Mouse (Mus musculus) heart, adult 2 months (tissue): ENCODE measurements around the gene Sfta2. TPM values are rescaled to one million over a fixed set of nuclear protein-coding genes. Genes with fewer than 3 reads are reported as not detected.

Experiments used
- DNase-seq, 2 experiments: peaks; one replicate each; pipeline ENCODE4 v3.0.0; 2021
- H3K27ac ChIP-seq: fragments of 200-600 bp; 2 replicates; pipeline ENCODE4 v1.8.1; 2022
- H3K27me3 ChIP-seq: fragments of 200-500 bp; 2 replicates; pipeline ENCODE4 v1.6.1; 2012; ENCODE audit warnings: mild to moderate bottlenecking, low read length, inconsistent platforms, mixed read lengths; ENCODE audit not compliant: control insufficient read depth, insufficient read depth
- H3K36me3 ChIP-seq: fragments of 200-500 bp; 2 replicates; pipeline ENCODE4 v1.6.1; 2012; ENCODE audit warnings: low read length, inconsistent platforms; ENCODE audit not compliant: control insufficient read depth, insufficient read depth
- H3K4me1 ChIP-seq: fragments of 200-500 bp; 2 replicates; pipeline ENCODE4 v1.6.1; 2011; ENCODE audit warnings: low read length; ENCODE audit not compliant: control insufficient read depth, insufficient read depth
- H3K4me3 ChIP-seq: fragments of 200-600 bp; 2 replicates; pipeline ENCODE4 v1.8.1; 2022
- H3K79me2 ChIP-seq: fragments of 200-500 bp; replicated peaks from 2 replicates; pipeline ENCODE4 v1.6.1; 2012; ENCODE audit warnings: mild to moderate bottlenecking, inconsistent platforms, low read length, moderate library complexity, mixed read lengths; ENCODE audit not compliant: control insufficient read depth, insufficient read depth
- H3K9ac ChIP-seq: fragments of 200-500 bp; 2 replicates; pipeline ENCODE4 v1.6.1; 2012; ENCODE audit warnings: low read depth, mild to moderate bottlenecking, control low read depth, inconsistent platforms, low read length, mixed read lengths
- CTCF ChIP-seq: fragments of 200-600 bp; IDR thresholded peaks from 2 replicates; pipeline ENCODE4 v1.8.1; 2022; ENCODE audit warnings: antibody characterized with exemption, mild to moderate bottlenecking, moderate library complexity
- EP300 ChIP-seq: fragments of 200-500 bp; IDR thresholded peaks from 2 replicates; pipeline ENCODE4 v1.6.1; 2011; ENCODE audit warnings: low read depth, low read length, control low read depth; ENCODE audit not compliant: insufficient read depth
- POLR2A ChIP-seq: fragments of 200-500 bp; IDR thresholded peaks from 2 replicates; pipeline ENCODE4 v1.6.1; 2011; ENCODE audit warnings: mild to moderate bottlenecking, low read depth, low read length, control low read depth; ENCODE audit not compliant: insufficient read depth
- WGBS: fragments of 180-500 bp; shearing (Covaris S2); methylation state at CpG from one replicate; pipeline ENCODE4 v1.1.7; 2018; 5-methylcytosine and 5-hydroxymethylcytosine counted together
- intact Hi-C: fragments of 180-260 bp; cut with DNase I; formaldehyde crosslinking; loops from one replicate; pipeline ENCODE4 v1.15.1; 2025
- long read RNA-seq: library from polyadenylated mRNA; stranded (forward); transcript quantifications from one replicate; pipeline ENCODE4 v2.0.0, GENCODE M21; 2021
- polyA plus RNA-seq: library from polyadenylated mRNA; depleted of rRNA; stranded (reverse); fragments of >200 nt; gene quantifications from 2 replicates; pipeline ENCODE4 v1.2.3, GENCODE M21; 2012; rRNA removed
- total RNA-seq, 2 experiments: library from RNA; stranded (reverse); gene quantifications; 2 replicates each; pipeline ENCODE4 v1.2.3; 2021

Sfta2 gene
- not detected for total RNA-seq
- polyA plus RNA-seq, result 0.47 TPM in 1 of 2 replicates, not detected in the other
- long read RNA-seq, result 0 reads

DNA sequence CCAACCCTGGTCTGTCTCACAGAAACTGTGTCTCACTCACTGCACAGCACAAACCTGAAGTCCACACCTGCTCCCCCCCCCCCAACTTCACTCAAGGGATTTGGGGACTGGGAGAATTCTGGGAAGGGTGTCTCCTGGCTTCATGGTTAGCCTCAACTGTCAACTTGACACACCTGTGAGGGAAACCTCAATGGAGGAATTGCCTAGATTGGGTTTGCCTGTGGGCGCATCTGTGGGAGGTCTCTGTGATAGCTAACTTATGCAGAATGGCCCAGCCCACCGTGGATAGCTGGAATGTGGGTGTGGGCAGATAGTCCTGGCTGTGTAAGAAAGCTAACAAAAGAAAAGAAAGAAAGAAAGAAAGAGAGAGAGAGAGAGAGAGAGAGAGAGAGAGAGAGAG lies at the start of gene Sfta2:
Sfta2 (plus strand) TSS at position 301 of the 400 bp plus-strand sequence.
- 59% methylated on average over 2 of the region's 2 CpGs for WGBS
- Histone ChIP-seq H3K4me1 (no peaks in the 10 kb centered on the region), H3K4me3 (no peak within 1 kb of the TSS), H3K9ac (no peak within 1 kb of the TSS), H3K27me3 (no peaks in the 10 kb centered on the region), H3K36me3 (no peaks in the 10 kb centered on the region), H3K27ac (no peak within 1 kb of the TSS), H3K79me2 (no peaks in the 10 kb centered on the region)
- intact Hi-C loops, result no loop called here
- TF ChIP-seq POLR2A (no peak), EP300 (no peak), CTCF (no peak)
- DNase-seq, result no peak

DNA sequence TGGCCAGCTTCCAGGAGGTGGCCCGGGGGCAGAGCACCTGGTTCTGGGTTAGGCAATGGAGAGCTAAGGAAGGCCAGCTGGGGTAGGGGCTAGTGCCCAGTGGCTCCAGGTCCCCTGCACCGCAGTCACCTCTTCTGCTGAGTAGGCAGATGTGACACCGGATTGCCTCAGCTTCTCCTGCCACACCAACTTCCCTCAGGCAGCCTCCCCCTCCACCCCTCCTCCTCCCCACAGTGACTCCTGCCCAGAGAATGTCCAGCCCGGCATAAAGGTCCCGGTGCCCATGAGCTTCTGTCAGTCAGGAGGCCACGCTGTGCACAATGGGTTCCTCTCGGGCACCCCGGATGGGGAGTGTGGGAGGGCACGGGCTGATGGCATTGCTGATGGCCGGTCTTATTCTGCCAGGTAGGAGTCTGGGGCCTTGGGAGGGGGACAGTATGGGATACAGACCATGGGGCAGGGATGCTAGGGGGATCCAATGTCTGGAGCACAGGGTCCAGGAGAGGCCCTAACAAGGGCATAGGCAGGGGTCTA lies 49.4 kb upstream of the Sfta2 start, which contains the start of gene Cdsn:
Cdsn (plus strand) TSS at position 248 of the 534 bp plus-strand sequence.
- Histone ChIP-seq H3K27ac (no peak within 1 kb of the TSS), H3K79me2 (no peaks in the 10 kb centered on the region), H3K4me1 (peaks cover 3% of the 10 kb centered on the region), H3K27me3 (no peaks in the 10 kb centered on the region), H3K9ac (no peak within 1 kb of the TSS), H3K4me3 (no peak within 1 kb of the TSS), H3K36me3 (no peaks in the 10 kb centered on the region)
- WGBS, result 77% methylated on average over 10 of the region's 10 CpGs
- intact Hi-C loops, result no loop called here
- no peak for TF ChIP-seq POLR2A
- no peak for TF ChIP-seq EP300
- TF ChIP-seq CTCF, result no peak
- no peak for DNase-seq

DNA sequence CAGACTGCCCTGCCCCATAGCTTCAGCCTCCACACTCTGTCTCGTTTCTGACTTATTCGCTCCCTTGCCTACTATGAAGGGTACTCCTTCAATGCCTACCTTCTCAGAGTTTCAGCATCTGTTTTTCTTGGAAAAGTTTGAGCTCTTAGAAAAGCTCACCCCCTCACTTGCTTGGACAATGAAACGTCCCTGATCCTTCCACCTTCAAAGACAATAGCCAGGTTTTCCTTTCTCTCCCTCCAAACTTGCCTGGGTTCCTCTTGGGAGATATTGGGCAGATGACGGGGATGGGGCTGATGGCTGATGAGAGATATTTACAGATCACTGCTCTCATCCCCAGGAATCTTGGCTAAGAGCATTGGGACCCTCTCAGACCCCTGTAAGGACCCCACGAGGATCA lies 47.0 kb upstream of the Sfta2 start:
- no peak overlapping the region for H3K9ac ChIP-seq
- H3K27me3 ChIP-seq, result no peaks in the 10 kb centered on the region
- intact Hi-C loops, result no loop called here
- no peak for DNase-seq
- TF ChIP-seq EP300 (no peak), POLR2A (no peak), CTCF (no peak)
- H3K4me1 ChIP-seq, result no peaks in the 10 kb centered on the region
- H3K79me2 ChIP-seq, result no peaks in the 10 kb centered on the region
- H3K36me3 ChIP-seq, result no peaks in the 10 kb centered on the region
- no peak overlapping the region for H3K27ac ChIP-seq
- 85% methylated on average over 5 of the region's 5 CpGs for WGBS
- H3K4me3 ChIP-seq, result no peak overlapping the region

DNA sequence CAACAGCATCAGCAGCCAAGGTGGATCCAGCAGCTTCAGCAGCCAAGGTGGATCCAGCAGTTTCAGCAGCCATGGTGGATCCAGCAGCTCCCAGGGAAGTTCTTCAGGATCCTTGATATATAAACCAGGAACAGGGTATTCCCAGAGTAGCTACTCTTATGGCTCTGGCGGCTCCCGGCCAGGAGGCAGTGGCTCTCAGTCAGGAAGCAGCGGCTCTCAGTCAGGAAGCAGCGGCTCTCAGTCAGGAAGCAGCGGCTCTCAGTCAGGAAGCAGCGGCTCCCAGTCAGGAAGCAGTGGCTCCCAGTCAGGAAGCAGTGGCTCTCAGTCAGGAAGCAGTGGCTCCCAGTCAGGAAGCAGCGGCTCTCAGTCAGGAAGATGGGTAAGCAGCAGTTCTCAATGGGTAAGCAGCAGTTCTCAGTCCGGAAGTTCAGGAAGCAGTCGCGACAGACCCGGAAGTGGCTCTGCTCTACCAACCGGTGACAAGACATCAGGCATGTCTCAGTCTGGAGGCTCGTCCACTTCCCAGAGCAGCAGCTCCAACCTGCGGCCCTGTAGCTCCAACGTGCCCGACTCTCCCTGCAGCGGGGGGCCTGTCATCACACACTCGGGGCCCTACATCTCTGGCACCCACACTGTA lies 46.5 kb upstream of the Sfta2 start:
- 89% methylated on average over 18 of the region's 18 CpGs for WGBS
- intact Hi-C loops, result no loop called here
- no peak overlapping the region for H3K9ac ChIP-seq

DNA sequence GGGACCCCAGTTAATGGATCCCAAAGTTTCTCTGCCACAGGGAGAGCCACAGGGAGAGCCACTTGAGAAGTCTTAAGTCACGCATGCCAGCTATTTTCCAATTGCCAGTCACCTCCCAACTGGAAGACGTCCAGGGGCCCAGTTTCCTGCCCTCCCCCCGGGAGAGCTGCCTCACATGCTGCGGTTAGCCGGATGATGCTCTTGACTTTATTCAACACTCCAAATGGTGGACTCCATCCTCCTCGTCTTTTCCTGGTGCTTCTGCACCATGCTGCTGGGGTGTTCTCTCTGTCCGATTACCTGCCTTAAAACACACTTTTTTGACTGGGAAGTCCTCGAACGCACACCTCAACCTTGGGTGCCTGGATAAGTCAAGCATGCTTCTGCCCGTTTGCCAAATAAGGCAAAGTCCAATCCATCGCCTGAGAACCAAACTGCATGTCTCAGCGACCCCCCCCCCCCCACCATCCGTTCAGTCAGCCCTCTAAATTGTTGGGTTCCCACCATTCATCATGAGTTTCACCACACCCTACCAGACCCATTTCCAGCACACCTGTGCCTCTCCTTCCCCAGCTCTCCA lies 45.1 kb upstream of the Sfta2 start:
- no peak overlapping the region for H3K9ac ChIP-seq
- H3K27ac ChIP-seq, result no peak overlapping the region
- H3K36me3 ChIP-seq, result no peaks in the 10 kb centered on the region
- no peaks in the 10 kb centered on the region for H3K4me1 ChIP-seq
- no peaks in the 10 kb centered on the region for H3K27me3 ChIP-seq
- no peaks in the 10 kb centered on the region for H3K79me2 ChIP-seq
- WGBS, result 81% methylated on average over 13 of the region's 13 CpGs
- no peak overlapping the region for H3K4me3 ChIP-seq
- TF ChIP-seq POLR2A (no peak), CTCF (no peak), EP300 (no peak)
- intact Hi-C loops, result no loop called here
- no peak for DNase-seq

More for the DNA sequence above, 46.5 kb upstream of the Sfta2 start:
- no peaks in the 10 kb centered on the region for H3K4me1 ChIP-seq
- DNase-seq, result no peak
- TF ChIP-seq CTCF (no peak), POLR2A (no peak), EP300 (no peak)
- no peaks in the 10 kb centered on the region for H3K36me3 ChIP-seq
- no peak overlapping the region for H3K4me3 ChIP-seq
- no peaks in the 10 kb centered on the region for H3K79me2 ChIP-seq
- no peaks in the 10 kb centered on the region for H3K27me3 ChIP-seq
- no peak overlapping the region for H3K27ac ChIP-seq

DNA sequence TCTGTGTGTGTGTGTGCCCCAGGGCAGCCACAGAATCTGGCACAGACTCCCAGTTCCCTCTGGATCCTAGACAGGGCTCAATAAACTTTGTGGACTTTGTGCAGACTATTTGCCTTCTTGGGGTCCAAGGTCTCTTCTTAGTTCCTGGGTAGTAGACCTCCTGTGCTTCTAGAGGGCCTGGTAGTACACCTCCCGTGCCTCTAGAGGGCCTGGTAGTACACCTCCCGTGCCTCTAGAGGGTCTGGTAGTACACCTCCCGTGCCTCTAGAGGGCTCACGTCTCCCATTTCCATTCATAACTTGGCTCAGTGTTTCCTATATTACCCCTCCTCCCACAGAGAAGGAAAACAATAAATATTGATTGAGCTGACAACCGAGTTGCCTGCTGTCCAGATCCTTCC lies 44.5 kb upstream of the Sfta2 start:
- intact Hi-C loops, result no loop called here
- WGBS, result 34% methylated on average over 5 of the region's 5 CpGs
- no peaks in the 10 kb centered on the region for H3K79me2 ChIP-seq
- H3K4me3 ChIP-seq, result no peak overlapping the region
- H3K9ac ChIP-seq, result no peak overlapping the region
- H3K4me1 ChIP-seq, result no peaks in the 10 kb centered on the region
- TF ChIP-seq CTCF, result peak; percentile 68
- no peak for TF ChIP-seq POLR2A
- H3K27me3 ChIP-seq, result no peaks in the 10 kb centered on the region
- H3K27ac ChIP-seq, result no peak overlapping the region
- no peaks in the 10 kb centered on the region for H3K36me3 ChIP-seq
- no peak for DNase-seq
